Mouse (Mus musculus) urinary bladder, postnatal 25 days (tissue): ENCODE measurements around the gene Adora3.
A peak's percentile ranks its signal among the peaks of the same experiment; 100 is the strongest.

Source experiments
- DNase-seq: peaks from one replicate; pipeline ENCODE4 v3.0.0; 2022; ENCODE audit warnings: low spot score

Gene Adora3

GRCm38 (mm10) chr3:105870558-105870957 is at the start of gene Adora3, which contains the start of gene Tmigd3:
Gene Adora3 (plus strand): TSS chr3:105870858.
Gene Tmigd3 (plus strand): TSS chr3:105870903.
- DNase-seq = no peak

GRCm38 (mm10) chr3:105821504-105821903 is 49.2 kb upstream of the Adora3 start:
- DNase-seq = no peak

GRCm38 (mm10) chr3:105823609-105824008 is 47.0 kb upstream of the Adora3 start:
- DNase-seq = no peak

- DNase-seq = no peak
These were observed 46.6 kb upstream of the Adora3 start for GRCm38 (mm10) chr3:105824103-105824502.

- no peak for DNase-seq
These were observed 46.0 kb upstream of the Adora3 start for GRCm38 (mm10) chr3:105824704-105825103.

GRCm38 (mm10) chr3:105825501-105826161 is 45.0 kb upstream of the Adora3 start:
- DNase-seq = peak; percentile 22

GRCm38 (mm10) chr3:105831584-105831983 is 39.1 kb upstream of the Adora3 start:
- DNase-seq = no peak

- no peak for DNase-seq
These were observed 34.8 kb upstream of the Adora3 start for GRCm38 (mm10) chr3:105835875-105836274.

- no peak for DNase-seq
These were observed 33.8 kb upstream of the Adora3 start for GRCm38 (mm10) chr3:105836883-105837282.

- DNase-seq = no peak
These were observed 32.0 kb upstream of the Adora3 start for GRCm38 (mm10) chr3:105838655-105839054.

GRCm38 (mm10) chr3:105839836-105840235 is 30.8 kb upstream of the Adora3 start:
- no peak for DNase-seq

- DNase-seq = no peak
These were observed 24.2 kb upstream of the Adora3 start for GRCm38 (mm10) chr3:105846294-105847069.

- DNase-seq = no peak
These were observed 16.9 kb upstream of the Adora3 start for GRCm38 (mm10) chr3:105853781-105854180.

- no peak for DNase-seq
These were observed 15.9 kb upstream of the Adora3 start for GRCm38 (mm10) chr3:105854786-105855185.

GRCm38 (mm10) chr3:105857513-105857912 is 13.1 kb upstream of the Adora3 start:
- DNase-seq = no peak

GRCm38 (mm10) chr3:105861747-105862366 is 8.8 kb upstream of the Adora3 start:
- no peak for DNase-seq

- DNase-seq = no peak
These were observed 6.5 kb upstream of the Adora3 start for GRCm38 (mm10) chr3:105864123-105864522.

- no peak for DNase-seq
These were observed 5.5 kb upstream of the Adora3 start for GRCm38 (mm10) chr3:105865122-105865521.

- no peak for DNase-seq
These were observed 2.5 kb upstream of the Adora3 start for GRCm38 (mm10) chr3:105868135-105868534.

GRCm38 (mm10) chr3:105872034-105872433 is 1.4 kb downstream of the Adora3 start:
- DNase-seq = no peak

- no peak for DNase-seq
These were observed 1.9 kb downstream of the Adora3 start for GRCm38 (mm10) chr3:105872579-105872978.

- no peak for DNase-seq
These were observed 3.1 kb downstream of the Adora3 start for GRCm38 (mm10) chr3:105873451-105874445.
